Mouse (Mus musculus) megakaryocyte-erythroid progenitor cell, adult 5-6 weeks (primary cell): Measurements from ENCODE around the gene Ash1l. TPM values are rescaled to one million over a fixed set of nuclear protein-coding genes. Genes with fewer than 3 reads are reported as not detected.

Source experiments
- ATAC-seq: replicated peaks from 2 replicates; pipeline ENCODE4 v1.8.0; 2016; ENCODE audit warnings: mild to moderate bottlenecking, inconsistent platforms; ENCODE audit not compliant: severe bottlenecking, poor library complexity, low FRiP score, low TSS enrichment
- total RNA-seq, 2 experiments: library from RNA; stranded (forward) in 1 of 2; stranded (reverse) in 1 of 2; fragments of 200-1000, 215-1000 nt in 1 of 2; fragments of >200 nt in 1 of 2; fragmentation: Nextera tagmentation in 1 of 2; gene quantifications; 2 replicates each; pipeline ENCODE4 v1.2.3; 2014 to 2017

The Ash1l gene
- total RNA-seq, 2 experiments from 2014 or later = 25.0 to 49.7 TPM

DNA sequence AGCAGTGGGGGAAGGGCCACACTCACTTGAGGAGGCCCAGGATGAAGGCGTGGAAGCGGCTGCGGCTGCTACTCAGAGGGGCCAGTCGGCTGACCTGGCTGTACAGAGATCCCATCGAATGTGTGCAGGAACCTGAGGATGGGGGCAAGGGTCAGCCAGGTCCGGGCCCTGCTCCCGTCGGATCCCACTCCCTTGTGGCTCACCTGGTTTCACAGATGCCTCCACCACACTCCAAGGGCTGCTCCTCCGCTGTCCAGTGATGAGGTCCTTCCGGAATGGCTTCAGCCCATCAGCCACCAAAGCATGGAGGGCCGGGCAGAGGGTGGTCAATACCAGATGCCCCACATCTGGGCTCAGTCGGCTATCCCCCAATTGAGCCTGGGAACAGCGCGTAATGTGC lies 138.6 kb downstream of the Ash1l start:
- no peak for ATAC-seq

DNA sequence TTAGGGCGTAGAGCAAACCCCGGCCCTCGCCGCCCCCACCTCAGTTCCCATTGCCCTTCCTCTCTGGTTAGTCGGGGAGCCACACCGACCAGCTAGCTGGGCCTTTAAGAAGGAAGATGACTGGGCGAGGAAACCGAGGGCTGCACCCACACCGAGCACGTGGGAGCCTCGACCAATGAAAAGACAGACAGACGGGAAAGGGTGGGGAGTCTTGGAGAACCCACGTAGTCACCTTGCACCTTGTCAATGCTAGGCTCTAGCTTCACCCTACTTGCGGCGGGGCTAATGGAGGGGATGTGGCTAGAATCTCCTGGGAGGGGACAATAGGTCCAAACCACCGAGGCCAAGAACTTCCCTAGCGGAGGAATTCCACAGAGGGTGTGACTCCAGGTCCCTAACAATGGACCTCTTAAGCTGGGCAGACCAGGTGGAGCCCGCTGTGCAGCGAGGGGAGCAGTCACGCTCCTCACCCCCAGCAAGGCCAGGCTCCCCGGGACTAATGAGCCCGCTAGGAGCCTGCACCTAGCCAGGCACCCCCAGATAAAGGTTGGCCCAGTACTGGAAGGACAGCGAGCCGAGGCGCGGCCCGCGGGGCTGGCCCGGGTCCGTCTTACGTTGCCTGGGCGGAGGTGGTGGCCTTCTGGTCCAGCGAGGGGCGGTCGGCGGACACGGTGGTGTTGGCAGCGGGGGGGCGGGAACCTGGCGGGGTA lies 139.6 kb downstream of the Ash1l start:
- ATAC-seq = peak; percentile 85

DNA sequence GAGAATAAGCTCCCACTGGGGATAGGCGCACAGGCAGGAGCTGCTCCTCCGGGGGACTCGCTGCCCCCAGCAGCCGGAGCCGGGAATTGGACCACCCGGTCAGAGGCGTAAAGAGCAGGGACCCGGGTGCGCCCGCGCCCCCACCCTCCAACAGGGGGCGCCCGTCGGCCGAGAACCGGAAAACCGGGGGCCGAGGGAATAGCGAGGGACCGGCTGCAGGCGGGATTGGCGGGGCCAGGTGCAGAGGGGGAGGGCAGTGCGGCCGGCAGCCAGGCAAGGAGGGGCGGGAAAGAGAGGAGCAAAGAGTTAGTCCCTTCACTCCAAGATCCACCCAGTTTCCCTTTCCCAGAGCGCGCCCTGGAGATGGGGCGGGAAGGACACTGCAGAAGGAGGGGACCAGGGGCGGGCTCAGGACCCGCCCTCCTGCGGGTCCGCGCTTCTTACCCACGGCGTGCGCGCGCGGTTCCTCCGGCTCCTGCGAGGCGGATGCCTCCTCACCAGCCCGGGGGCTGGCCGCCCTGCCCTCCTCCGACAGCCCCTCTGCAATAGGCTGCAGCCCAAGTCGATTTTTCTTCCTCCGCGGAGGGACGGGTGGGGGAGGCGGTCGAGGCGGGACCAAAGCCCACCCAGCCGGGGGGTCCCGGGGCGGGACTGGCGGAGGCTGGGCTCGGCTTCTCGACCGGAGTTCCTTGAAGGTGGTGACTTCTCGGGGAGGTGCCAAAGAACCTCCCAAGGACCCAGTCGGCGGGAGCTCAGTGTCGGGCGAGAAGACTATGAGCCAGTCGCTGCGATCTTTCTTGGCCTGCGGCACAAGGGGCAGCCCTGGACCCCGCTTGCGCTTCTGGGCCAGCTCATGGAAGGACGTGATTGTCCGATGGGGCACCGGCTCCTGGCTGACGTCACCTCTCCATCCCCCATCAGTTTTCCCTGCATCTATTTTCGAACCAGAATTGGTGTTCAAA lies 140.6 kb downstream of the Ash1l start:
- no peak for ATAC-seq

DNA sequence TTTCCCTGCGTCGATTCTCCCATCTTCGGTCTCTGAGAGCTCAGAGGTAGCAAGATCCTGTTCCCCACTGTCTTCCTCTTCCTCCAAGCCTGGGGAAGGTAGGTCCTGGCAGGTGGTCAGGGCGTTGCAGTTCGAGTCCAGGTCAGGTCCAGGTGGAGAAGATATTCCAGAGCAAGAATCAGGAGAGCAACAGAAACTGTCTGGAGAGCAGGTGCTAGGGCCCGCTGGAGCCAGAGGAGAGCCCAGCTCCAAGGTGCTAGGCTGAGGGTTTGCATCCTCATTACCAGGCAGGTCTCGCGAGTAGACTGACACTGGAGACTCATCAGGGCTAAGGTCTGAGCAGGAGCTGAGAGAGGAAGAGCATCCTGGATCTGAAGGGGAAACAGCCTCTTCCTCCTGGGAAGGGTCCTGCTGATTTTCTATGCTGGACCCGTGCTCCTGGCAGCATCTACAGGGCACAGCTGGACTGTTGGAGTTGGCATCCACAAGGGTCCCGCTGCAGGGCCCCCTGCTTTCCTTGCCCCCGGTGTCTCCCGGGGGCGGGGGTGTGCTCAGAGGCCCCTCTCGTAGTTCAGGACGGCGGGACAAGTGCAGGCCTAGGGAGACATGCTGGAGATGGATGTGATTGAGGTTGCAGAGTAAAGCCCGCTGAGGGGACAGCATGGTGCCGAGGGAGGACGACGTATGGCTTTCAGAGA lies 141.5 kb downstream of the Ash1l start:
- no peak for ATAC-seq

DNA sequence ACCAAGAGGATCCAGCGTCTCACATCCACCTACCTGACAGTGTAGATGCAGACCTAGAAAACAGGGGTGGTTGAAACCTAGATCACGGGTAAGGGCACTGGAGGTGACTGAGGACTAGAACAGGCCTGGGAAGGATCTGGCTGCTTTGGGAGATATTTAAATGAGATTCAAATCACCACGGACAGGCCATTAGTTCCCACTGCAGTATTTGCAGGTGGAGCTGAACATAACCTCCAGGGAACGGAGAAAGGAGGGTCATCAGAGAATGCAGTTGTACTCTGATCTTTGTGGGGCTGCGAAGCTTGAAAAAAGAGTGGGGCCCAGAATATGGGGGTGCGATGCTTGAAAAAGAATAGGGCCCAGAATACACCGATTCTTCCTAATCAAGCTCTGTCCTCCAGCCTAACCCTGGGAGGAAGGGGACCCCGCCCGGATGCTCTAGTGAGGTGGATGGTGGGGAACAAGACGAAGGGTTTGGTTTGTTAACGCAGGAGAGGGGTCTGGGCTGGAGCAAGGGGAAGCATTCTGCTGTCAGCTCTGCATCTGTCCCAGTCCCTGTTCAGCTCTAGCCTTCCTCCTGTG lies 142.2 kb downstream of the Ash1l start:
- no peak for ATAC-seq

DNA sequence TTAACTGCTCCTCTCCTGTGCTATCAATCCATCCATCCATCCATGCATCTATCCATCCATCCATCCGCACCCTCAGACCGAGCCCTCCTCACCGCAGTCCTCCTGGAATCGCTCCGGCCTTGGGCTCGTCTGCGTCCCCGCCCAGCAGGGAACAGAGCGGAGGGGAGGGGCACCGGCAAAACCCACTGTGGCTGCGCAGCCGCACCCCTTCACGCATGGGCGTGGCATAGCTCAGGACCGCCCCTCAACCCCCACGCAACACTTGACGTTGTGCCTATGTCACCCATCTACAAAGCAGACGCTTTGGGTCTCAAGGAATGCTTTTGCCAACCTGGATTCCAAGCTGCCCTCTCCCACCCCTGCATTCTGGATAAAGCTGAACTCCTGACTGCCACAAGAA lies 142.8 kb downstream of the Ash1l start, which contains the start of gene Rusc1:
TSS of gene Rusc1 (minus strand) at position 137 of the 400 bp plus-strand sequence.
- peak; percentile 68 for ATAC-seq

DNA sequence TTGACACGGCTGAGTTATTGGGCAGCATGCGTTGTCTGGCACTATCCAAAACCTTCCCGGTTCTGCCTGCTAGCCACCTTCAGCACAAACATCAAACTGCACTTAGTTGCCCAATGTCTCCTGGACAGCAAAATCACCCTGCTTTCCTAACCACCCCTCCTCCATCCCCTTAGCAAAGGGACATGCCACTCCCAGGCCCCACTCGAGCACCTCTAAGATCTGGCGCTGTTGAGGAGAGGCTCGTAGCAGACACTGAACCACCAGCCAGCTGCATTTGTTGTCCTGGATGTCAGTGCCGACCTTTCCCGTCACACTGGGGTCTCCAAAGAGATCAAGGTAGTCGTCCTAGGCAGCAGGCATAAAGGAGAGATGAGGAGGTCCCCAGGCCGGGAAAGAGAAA lies 143.6 kb downstream of the Ash1l start:
- no peak for ATAC-seq

DNA sequence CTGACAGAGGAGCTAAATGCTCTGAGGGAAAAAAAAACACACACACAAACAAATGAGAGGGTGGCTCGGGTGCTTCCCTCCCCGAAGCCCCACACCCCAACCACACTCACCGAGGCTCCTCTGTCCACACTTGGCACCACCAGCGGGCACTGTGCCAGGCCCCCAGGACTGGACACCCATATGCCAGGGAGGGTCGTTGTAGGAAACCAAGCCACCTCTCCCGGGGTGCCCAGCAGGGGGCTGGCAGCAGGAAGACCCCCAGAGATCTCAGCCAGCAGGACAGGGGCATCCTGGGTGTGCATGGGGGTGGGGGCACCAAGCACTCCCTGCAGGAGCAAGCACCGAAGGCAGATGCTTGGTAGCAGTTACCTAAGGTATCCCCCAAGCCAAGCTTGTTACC lies 150.4 kb downstream of the Ash1l start, which contains the start of gene Gm43738:
TSS of gene Gm43738 (minus strand) at position 289 of the 400 bp plus-strand sequence.
- no peak for ATAC-seq

DNA sequence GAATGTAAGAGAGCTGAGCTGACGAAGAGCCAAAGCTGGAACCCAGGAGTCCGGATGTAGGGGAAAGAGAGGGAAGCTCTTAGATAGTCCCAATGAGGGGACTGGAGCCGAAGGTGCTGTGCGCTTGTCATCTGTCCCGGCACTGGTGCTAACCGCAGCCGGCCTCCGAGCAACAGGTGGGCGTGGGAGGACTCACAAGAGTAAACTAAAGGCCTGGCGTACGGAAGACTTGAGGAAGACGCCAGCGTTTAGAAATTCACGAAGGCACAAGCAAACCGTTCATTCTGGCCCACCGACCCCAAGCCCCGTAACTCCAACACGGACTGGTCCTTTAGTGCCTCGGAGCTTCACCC lies 151.0 kb downstream of the Ash1l start:
- ATAC-seq = peak; percentile 35

DNA sequence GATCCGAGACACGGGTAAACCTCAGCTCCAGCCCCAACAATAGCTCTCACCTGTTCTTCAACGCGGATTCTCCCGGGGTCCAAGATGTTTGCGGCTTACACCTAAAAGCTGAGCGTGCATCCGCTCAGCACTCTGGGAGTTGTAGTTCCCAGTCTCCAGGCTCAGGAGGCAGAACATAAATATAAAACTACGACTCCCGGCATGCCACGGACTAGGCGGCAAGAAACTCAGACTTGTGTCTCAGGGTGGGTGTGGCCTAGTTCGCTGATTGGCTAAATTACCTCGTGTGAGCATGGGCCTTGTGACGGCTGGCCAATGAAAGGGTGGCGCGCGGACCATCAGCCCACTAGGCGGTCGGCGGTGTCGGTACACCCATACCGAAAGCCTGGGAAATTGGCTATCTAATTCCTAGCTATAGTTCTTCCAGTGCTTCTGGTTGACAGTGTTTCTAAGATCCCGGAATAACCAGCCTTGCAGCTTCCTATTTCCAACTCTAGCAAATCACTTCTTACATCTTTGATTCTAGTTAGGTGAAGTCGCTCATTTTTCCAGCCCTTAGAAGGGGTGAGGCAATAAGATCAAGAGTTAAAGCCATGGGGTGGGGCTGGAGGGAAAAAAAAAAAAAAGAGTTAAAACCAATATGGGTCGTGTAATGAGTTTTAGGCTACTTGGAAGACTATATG lies 151.5 kb downstream of the Ash1l start, which contains the start of gene Fdps:
TSS of gene Fdps (minus strand) at position 148 of the 683 bp plus-strand sequence.
- ATAC-seq = peak; percentile 99

DNA sequence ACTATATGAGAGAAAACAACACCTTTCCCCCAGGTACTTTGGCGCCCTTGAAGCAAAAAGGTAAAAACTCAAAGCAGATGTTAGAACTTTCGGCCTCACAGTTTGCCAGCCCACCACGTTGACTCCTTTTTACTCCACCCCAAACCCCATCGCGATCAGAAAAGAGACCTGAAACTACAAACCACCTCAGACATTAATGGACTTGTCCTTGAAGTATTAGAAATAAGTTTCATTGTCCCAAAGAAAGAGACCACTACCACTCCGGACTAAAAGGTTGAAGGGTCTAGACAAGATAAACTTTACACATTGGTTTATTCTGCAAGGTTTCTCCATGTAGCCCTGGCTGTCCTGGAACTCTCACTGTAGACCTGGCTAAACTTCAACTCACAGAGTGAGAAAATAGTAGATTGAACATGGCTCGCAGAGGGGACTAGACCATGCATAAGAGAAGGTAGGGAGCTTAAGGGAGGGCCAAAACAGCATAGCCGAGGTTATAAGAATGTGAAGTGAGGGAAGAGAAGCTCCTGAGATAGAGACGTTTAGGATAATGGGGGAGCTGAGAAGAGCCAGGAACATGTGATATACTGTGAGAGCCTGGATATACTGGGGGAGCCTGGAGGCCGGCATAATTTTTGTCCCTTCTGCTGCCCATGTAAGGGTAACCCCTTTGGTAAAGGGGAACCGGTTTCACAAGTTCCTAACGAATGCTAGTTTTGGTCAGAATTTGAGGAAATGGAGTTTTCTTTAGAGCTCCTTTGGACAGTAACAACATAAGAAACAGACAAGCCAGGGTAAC lies 152.3 kb downstream of the Ash1l start:
- no peak for ATAC-seq

DNA sequence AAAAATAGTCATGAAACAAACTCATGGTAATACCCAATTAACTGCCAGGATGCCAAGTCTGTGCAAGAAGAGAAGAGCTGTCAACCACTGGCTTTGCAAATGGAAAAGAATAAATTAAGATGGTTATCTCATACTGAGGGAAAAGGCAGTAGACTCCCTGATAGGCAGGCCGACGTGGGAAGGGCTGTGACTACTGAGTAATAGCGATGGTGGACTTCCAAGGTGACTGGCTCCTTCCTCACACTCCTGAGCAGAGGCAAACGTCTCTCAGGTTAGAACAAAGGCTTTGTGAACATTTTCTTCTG lies 152.8 kb downstream of the Ash1l start:
- ATAC-seq = no peak

DNA sequence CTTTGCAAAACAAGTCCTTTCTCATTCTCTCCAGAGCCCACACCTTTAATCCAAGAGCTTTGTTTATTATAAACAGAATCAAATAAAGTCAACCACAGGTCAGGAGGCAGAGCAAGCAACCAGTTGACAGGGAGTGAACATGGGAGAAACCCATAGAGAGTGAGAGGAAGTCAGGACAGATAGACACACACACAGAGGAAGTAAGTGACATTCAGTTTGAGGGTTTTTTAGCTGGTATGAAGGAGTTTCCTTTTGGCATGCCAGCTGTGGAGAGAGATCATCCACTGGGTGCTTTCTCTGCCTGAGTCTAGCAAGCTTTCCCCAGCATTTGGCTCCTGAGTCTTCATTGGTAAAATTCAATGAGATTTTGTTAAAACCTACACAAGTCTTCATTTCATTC lies 156.5 kb downstream of the Ash1l start:
- ATAC-seq = no peak

DNA sequence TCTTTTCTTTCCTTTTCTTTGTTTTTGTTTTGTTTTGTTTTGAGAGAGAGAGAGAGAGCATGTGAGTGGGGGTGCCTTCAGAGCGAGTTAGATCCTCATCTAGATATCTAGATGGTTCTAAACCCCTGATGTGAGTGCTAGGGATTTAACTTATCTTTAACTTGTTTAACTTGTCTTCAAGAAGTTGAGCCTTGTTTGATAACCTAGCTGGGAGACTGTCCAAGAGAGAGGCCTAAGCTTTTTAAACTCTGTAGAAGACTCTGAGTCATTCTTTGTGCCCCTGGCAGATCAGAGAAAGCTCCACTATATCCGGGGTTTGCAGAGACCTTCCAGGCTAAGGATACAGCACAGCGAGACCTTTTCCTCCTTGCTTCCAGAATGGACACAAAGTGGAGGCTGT lies 157.1 kb downstream of the Ash1l start:
- ATAC-seq = no peak

DNA sequence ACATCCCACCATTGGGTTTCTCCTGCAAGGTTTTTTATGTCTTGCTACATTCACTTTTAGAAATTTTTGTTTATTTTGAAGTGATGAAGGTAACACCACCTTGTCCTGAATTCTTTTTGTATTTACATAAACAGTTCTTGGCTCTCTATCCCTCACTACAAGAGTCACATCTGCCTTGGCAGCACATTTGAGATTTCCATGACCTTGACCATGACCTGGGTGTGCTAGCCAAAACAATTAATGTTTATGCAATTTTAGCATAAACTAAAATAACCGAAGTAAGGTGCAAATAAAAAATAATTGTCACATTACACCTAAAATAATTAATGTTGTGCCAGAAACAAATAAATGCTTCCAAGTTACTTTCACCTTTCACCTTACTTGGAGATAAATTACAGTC lies 157.7 kb downstream of the Ash1l start:
- ATAC-seq = no peak

DNA sequence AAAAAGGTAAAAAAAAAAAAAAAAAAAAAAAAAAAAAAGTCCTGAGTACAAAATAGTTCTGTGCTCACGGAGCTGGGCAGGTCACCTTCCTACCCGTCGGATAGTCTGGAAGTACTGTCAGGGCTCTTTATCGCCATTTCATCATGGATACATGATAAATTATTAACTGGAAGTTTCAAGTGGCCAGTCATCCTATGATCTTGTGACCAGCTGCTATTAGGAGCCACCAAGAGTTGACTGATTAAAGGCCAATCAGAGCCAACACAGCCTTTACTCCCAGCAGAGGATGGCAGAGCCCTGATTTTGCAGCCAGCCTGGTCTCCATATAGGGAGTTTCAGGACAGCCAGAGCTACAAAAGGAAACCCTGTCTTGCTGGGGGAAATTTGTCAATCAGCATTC lies 162.6 kb downstream of the Ash1l start:
- ATAC-seq = no peak

DNA sequence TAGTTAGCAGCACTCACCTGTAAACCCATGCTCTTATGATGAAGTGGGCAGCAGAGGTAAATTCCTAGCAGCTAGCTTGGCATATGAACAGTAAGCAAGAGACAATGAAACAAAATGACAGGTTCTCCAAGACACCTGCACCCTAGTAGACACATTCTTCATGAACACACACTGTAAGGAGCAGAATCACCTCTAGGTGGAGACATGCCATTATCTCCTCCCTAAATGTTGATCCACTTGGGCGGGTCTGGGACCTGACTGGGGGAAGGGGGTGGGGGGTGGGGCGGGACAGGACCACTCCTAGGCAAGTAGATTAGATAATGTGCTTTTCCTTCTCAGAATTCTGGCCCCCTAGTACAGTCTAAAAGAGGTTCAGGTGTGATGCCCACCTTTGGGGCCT lies 165.1 kb downstream of the Ash1l start:
- ATAC-seq = peak; percentile 90

DNA sequence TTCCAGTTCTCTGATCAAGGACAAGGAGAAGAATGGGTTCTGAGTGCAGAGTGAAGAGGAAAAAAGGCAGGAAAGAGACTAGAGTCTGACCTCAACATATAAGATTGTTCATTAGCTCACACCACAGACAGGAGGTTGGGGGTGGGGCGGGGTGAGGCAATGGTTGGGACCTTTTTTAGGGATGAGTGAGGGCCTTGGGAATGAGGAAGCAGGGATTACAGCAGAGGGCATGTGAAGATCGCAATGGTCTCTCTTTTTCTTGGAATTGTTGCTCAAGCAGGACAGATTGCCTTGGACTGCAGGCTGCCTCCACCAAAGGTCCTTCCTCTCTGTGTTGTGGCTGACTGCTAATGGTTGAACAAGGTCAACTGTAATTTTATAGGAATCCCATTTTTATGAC lies 172.9 kb downstream of the Ash1l start:
- no peak for ATAC-seq

DNA sequence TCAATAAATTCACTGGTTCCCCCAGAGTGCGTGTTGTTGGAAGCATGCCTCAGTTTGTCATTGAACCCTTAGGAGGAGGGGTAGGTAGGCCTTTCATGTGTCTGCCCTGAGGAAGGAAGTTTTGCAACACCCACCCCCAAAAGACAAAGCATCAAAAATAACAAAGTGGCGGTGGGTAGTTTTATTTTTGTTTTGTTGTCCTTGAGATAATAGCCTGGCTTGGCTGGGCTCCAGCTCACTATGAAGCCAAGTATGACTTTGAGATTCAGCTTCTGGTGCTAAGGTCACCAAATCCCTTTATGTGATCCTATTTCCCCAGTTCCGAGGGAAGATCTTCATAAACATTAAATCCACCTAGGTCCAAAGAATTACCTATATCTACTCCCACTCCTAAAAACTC lies 173.8 kb downstream of the Ash1l start:
- ATAC-seq = no peak
